Mouse (Mus musculus) G1E (cell line): ENCODE measurements around the gene Ccdc191. TPM values are rescaled to one million over a fixed set of nuclear protein-coding genes. Genes with fewer than 3 reads are reported as not detected.

Experiments
- ATAC-seq: 2 replicates; pipeline ENCODE4 v1.8.0; 2016; ENCODE audit warnings: mild to moderate bottlenecking; ENCODE audit not compliant: insufficient number of reproducible peaks, poor library complexity, low FRiP score, severe bottlenecking; ENCODE audit errors: extremely low read depth
- DNase-seq: peaks from one replicate; pipeline ENCODE4 v3.0.0; 2012; ENCODE audit warnings: low spot score
- H3K27me3 ChIP-seq: 2 replicates; pipeline ENCODE4 v1.6.1; 2012; ENCODE audit warnings: mild to moderate bottlenecking, low read length, inconsistent platforms; ENCODE audit not compliant: insufficient read depth
- H3K36me3 ChIP-seq: replicated peaks from 2 replicates; pipeline ENCODE3; 2012; ENCODE audit warnings: mild to moderate bottlenecking, inconsistent platforms
- H3K4me1 ChIP-seq: 2 replicates; pipeline ENCODE4 v1.6.1; 2012; ENCODE audit warnings: low read depth, low read length, inconsistent platforms, mixed read lengths; ENCODE audit not compliant: insufficient read depth
- H3K4me3 ChIP-seq: 2 replicates; pipeline ENCODE4 v1.5.1; 2012; ENCODE audit warnings: low read depth, mild to moderate bottlenecking, inconsistent platforms, low read length, moderate library complexity, mixed read lengths
- H3K9me3 ChIP-seq: replicated peaks from 2 replicates; pipeline ENCODE4 v1.6.1; 2012; ENCODE audit warnings: inconsistent platforms
- CTCF ChIP-seq: IDR thresholded peaks from 2 replicates; pipeline ENCODE4 v1.5.1; 2012; ENCODE audit warnings: low read depth, low read length, inconsistent platforms, mixed read lengths
- GATA1 ChIP-seq: IDR thresholded peaks from 2 replicates; pipeline ENCODE4 v1.6.1; 2012; ENCODE audit warnings: borderline replicate concordance, low read length, inconsistent platforms, mixed read lengths
- GATA2 ChIP-seq: IDR thresholded peaks from 2 replicates; pipeline ENCODE4 v1.6.1; 2012; ENCODE audit warnings: low read depth, low read length, inconsistent platforms, borderline replicate concordance
- POLR2AphosphoS5 ChIP-seq: IDR thresholded peaks from 2 replicates; pipeline ENCODE4 v1.6.1; 2012; ENCODE audit warnings: low read depth, low read length, inconsistent platforms; ENCODE audit not compliant: insufficient replicate concordance
- TAL1 ChIP-seq: conservative IDR thresholded peaks from 2 replicates; pipeline ENCODE4 v1.6.1; 2012; ENCODE audit warnings: low read depth, low read length, inconsistent platforms, mixed read lengths
- polyA plus RNA-seq: library from polyadenylated mRNA; stranded (reverse); fragments of >175 nt; gene quantifications from 2 replicates; pipeline ENCODE4 v1.2.3, GENCODE M21; 2012
- total RNA-seq, 2 experiments: library from RNA; stranded (forward) in 1 of 2; stranded (reverse) in 1 of 2; fragments of 200-1000 nt in 1 of 2; fragments of >200 nt in 1 of 2; fragmentation: Nextera tagmentation in 1 of 2; gene quantifications; 2 replicates each; pipeline ENCODE4 v1.2.3; 2014 to 2017

Ccdc191 gene
- total and polyA plus RNA-seq, 3 experiments = 2.9 to 19.6 (median 16.3) TPM

DNA sequence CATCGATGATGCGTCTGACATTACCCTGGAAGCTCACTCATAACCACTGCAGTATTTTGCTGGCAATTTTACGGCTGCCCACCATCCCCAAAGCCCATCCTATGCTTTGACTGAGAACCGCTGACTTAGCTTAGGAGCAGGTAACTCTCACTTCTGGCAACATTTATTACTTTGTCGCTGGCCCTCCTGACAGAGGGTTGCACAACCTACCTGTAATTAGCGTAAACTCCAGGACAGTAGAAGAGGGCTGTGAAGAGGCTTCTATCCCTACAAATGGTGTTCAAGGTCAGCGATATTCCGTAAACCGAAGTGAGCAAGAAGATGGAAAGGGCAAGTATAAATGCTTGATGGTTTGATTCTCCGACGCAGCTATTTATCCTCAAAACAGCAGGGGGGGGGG lies 81.6 kb downstream of the Ccdc191 start:
- TF ChIP-seq TAL1 = no peak
- no peak for TF ChIP-seq POLR2AphosphoS5
- DNase-seq (no peak), ATAC-seq (no peak)
- no peaks in the 10 kb centered on the region for H3K9me3 ChIP-seq
- no peak overlapping the region for H3K4me3 ChIP-seq
- no peaks in the 10 kb centered on the region for H3K36me3 ChIP-seq
- no peaks in the 10 kb centered on the region for H3K4me1 ChIP-seq
- H3K27me3 ChIP-seq = peaks cover 8% of the 10 kb centered on the region; the same call in 1 of the 2 replicates

- Histone ChIP-seq H3K27me3 (peaks cover 8% of the 10 kb centered on the region), H3K9me3 (no peaks in the 10 kb centered on the region), H3K4me3 (no peak overlapping the region), H3K4me1 (no peaks in the 10 kb centered on the region), H3K36me3 (no peaks in the 10 kb centered on the region)
- DNase-seq (no peak), ATAC-seq (no peak)
- TF ChIP-seq TAL1 = no peak
- TF ChIP-seq GATA1 = no peak
- TF ChIP-seq POLR2AphosphoS5 = no peak
- no peak for TF ChIP-seq GATA2
- TF ChIP-seq CTCF = no peak
These were observed 82.1 kb downstream of the Ccdc191 start for GRCm38 (mm10) chr16:43971741-43972140.

DNA sequence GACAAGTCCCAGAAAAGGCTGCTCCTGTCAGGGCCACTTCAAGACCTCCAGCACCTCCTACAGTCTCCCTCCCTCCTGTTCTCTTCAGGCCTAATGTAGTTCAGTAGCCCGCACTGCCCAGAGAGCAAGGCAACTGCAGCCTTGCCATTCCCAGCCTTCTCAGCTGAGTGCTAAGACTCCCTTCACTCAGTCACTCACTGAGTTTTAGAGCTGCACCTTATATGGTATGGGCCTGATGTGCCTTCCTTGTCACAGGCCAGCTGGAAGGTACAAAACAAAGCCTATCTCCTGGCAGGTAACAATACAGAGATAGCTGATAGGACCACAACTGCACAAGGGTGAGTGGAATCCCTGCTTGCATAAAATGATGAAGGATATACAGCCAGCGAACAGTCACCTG lies 82.8 kb downstream of the Ccdc191 start:
- H3K9me3 ChIP-seq = no peaks in the 10 kb centered on the region
- TF ChIP-seq TAL1 = no peak
- no peak for TF ChIP-seq GATA2
- TF ChIP-seq GATA1 = no peak
- TF ChIP-seq CTCF = no peak
- TF ChIP-seq POLR2AphosphoS5 = no peak
- no peak for ATAC-seq
- no peak for DNase-seq
- no peaks in the 10 kb centered on the region for H3K36me3 ChIP-seq
- H3K27me3 ChIP-seq = peaks cover 8% of the 10 kb centered on the region
- H3K4me1 ChIP-seq = no peaks in the 10 kb centered on the region
- no peak overlapping the region for H3K4me3 ChIP-seq

DNA sequence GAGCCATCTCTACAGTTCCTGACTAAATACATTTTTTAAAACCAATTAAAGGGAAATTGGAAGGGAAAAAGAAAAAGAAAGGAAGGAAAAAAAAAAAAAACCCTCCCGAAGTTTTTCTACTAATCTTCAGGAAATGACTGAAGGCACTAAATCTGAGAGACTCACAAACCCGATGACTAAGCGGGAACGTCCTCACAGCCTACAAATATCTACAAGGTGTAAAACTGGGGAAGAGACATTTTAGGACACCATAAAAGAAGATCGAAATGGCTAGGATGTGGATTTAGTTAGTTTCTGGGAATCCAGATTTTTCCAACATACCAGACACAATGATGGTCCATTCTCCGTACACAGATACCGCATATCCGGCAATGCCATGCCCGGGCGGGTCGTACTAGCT lies 83.5 kb downstream of the Ccdc191 start:
- Histone ChIP-seq H3K9me3 (no peaks in the 10 kb centered on the region), H3K27me3 (peaks cover 10% of the 10 kb centered on the region), H3K4me1 (no peaks in the 10 kb centered on the region), H3K4me3 (no peak overlapping the region), H3K36me3 (no peaks in the 10 kb centered on the region)
- DNase-seq = no peak
- ATAC-seq = no peak
- no peak for TF ChIP-seq POLR2AphosphoS5
- no peak for TF ChIP-seq GATA1
- no peak for TF ChIP-seq CTCF

DNA sequence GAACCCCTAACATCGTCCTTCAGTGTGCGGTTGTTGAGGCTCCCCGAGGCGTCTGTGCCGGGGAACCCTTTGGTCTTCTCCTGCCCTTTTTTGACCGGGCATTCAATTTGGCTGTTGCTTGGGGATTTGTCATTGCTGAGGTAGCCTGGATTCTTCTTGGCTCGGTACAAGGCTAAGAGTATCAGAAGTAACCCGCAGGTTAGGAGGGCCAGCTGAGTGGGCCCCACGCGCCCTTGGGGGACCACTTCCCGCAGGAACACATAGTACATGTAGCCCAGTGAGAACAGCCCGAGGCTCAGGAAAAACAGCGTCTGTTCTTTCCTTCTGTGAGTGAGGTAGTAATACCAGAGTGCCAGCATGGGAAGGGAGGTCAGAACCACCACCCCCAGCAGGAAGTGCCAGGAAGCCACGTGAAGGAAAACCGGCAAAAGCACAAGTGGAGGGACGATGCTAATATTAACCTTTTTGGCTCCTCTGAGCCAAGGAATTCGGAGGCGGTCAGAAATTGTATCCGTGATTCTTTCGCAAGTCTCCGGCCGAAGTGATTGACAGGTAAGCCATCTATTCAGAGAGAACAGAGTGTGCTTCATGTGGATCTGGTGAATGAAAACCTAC lies 84.1 kb downstream of the Ccdc191 start:
- ATAC-seq = no peak
- no peaks in the 10 kb centered on the region for H3K4me1 ChIP-seq
- peaks cover 12% of the 10 kb centered on the region for H3K27me3 ChIP-seq
- H3K4me3 ChIP-seq = no peak overlapping the region
- no peaks in the 10 kb centered on the region for H3K9me3 ChIP-seq
- TF ChIP-seq GATA1 (no peak), POLR2AphosphoS5 (no peak), CTCF (no peak)
- no peaks in the 10 kb centered on the region for H3K36me3 ChIP-seq
- no peak for DNase-seq

DNA sequence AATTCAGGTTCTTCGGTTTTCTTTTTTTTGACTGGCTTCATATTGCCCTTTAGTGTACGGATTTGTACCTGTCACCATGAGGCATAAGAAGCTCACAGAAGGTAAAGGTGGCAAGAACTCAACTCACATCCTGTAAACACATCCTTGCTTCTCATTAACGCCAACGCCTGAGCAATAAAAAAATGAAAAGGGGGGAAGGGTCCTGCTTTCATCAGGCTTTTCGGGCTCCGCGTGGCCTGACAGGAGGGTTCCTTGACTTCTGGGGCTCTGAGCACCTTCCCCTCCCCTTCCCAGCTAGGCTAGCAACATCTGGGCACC lies 89.4 kb downstream of the Ccdc191 start:
- DNase-seq (no peak), ATAC-seq (no peak)
- peak overlapping the region; percentile 73 for H3K4me3 ChIP-seq
- no peaks in the 10 kb centered on the region for H3K36me3 ChIP-seq
- TF ChIP-seq GATA2 = no peak
- no peak for TF ChIP-seq CTCF
- no peaks in the 10 kb centered on the region for H3K9me3 ChIP-seq
- peaks cover 18% of the 10 kb centered on the region for H3K27me3 ChIP-seq
- peaks cover 12% of the 10 kb centered on the region for H3K4me1 ChIP-seq

- peak; percentile 23 for DNase-seq
- TF ChIP-seq GATA1 = no peak
- no peak for TF ChIP-seq CTCF
- TF ChIP-seq GATA2 = no peak
- TF ChIP-seq TAL1 = no peak
- TF ChIP-seq POLR2AphosphoS5 = no peak
- no peaks in the 10 kb centered on the region for H3K36me3 ChIP-seq
- peaks cover 18% of the 10 kb centered on the region for H3K27me3 ChIP-seq
- H3K4me3 ChIP-seq = peak within 1 kb of the TSS; percentile 73
- H3K4me1 ChIP-seq = peaks cover 12% of the 10 kb centered on the region
- ATAC-seq = no peak
- no peaks in the 10 kb centered on the region for H3K9me3 ChIP-seq
These were observed 89.9 kb downstream of the Ccdc191 start, which contains the start of gene Zdhhc23 for GRCm38 (mm10) chr16:43979328-43980109. Gene Zdhhc23, minus strand, starts transcription at chr16:43979791.
